Mouse (Mus musculus): ENCODE measurements around the gene Gm20388. TPM values are rescaled to one million over a fixed set of nuclear protein-coding genes. Genes with fewer than 3 reads are reported as not detected.

Gene Gm20388
- polyA plus RNA-seq, 1 experiment, result not detected

- Histone ChIP-seq H3K4me3 (ENCODE audit: insufficient read depth, low read depth, low read length) (no peak overlapping the region), H3K27ac (ENCODE audit: insufficient read depth, low read depth, low read length) (no peak overlapping the region), H3K4me1 (ENCODE audit: control insufficient read depth, insufficient read depth, low read length) (peaks cover 3% of the 10 kb centered on the region)
- WGBS, result 4% methylated on average over 48 of the region's 48 CpGs
- TF ChIP-seq CTCF (IDR thresholded peaks at IDR 0.05; ENCODE audit: insufficient read depth, low read depth, low read length) (peak; percentile 4; the same call in 1 of the 2 replicates), POLR2A (IDR thresholded peaks at IDR 0.05; ENCODE audit: insufficient read depth, low read depth, low read length) (no peak)
Measured at GRCm38 (mm10) chr8:121073174-121074107, 1162.8 kb downstream of the Gm20388 start.

GRCm38 (mm10) chr8:121074108-121074847 lies 1163.6 kb downstream of the Gm20388 start:
- Histone ChIP-seq H3K4me3 (ENCODE audit: insufficient read depth, low read depth, low read length) (no peak overlapping the region), H3K4me1 (ENCODE audit: control insufficient read depth, insufficient read depth, low read length) (peaks cover 3% of the 10 kb centered on the region), H3K27ac (ENCODE audit: insufficient read depth, low read depth, low read length) (no peak overlapping the region)
- TF ChIP-seq POLR2A (IDR thresholded peaks at IDR 0.05; ENCODE audit: insufficient read depth, low read depth, low read length) (no peak), CTCF (IDR thresholded peaks at IDR 0.05; ENCODE audit: insufficient read depth, low read depth, low read length) (no peak)
- 10% methylated on average over 15 of the region's 15 CpGs for WGBS

GRCm38 (mm10) chr8:121074848-121075145 lies 1164.2 kb downstream of the Gm20388 start:
- no peak overlapping the region for H3K4me3 ChIP-seq (ENCODE audit: insufficient read depth, low read depth, low read length)
- H3K4me1 ChIP-seq (ENCODE audit: control insufficient read depth, insufficient read depth, low read length), result peaks cover 3% of the 10 kb centered on the region
- whole genome bisulfite sequencing, result 3% methylated on average over 10 of the region's 10 CpGs
- H3K27ac ChIP-seq (ENCODE audit: insufficient read depth, low read depth, low read length), result no peak overlapping the region
- TF ChIP-seq CTCF (IDR thresholded peaks at IDR 0.05; ENCODE audit: insufficient read depth, low read depth, low read length) (no peak), POLR2A (IDR thresholded peaks at IDR 0.05; ENCODE audit: insufficient read depth, low read depth, low read length) (no peak)

GRCm38 (mm10) chr8:121075936-121076335 lies 1165.3 kb downstream of the Gm20388 start:
- no peak overlapping the region for H3K4me3 ChIP-seq (ENCODE audit: insufficient read depth, low read depth, low read length)
- no peak for TF ChIP-seq CTCF (IDR thresholded peaks at IDR 0.05; ENCODE audit: insufficient read depth, low read depth, low read length)
- TF ChIP-seq POLR2A (IDR thresholded peaks at IDR 0.05; ENCODE audit: insufficient read depth, low read depth, low read length), result no peak
- WGBS, result 6% methylated on average over 13 of the region's 13 CpGs
- H3K27ac ChIP-seq (ENCODE audit: insufficient read depth, low read depth, low read length), result no peak overlapping the region
- no peaks in the 10 kb centered on the region; the same call in none of the 2 replicates for H3K4me1 ChIP-seq (ENCODE audit: control insufficient read depth, insufficient read depth, low read length)

- no peaks in the 10 kb centered on the region; the same call in none of the 2 replicates for H3K4me1 ChIP-seq (ENCODE audit: control insufficient read depth, insufficient read depth, low read length)
- H3K27ac ChIP-seq (ENCODE audit: insufficient read depth, low read depth, low read length), result no peak overlapping the region
- H3K4me3 ChIP-seq (ENCODE audit: insufficient read depth, low read depth, low read length), result no peak overlapping the region
- 9% methylated on average over 7 of the region's 7 CpGs for WGBS
- no peak for TF ChIP-seq POLR2A (IDR thresholded peaks at IDR 0.05; ENCODE audit: insufficient read depth, low read depth, low read length)
- no peak for TF ChIP-seq CTCF (IDR thresholded peaks at IDR 0.05; ENCODE audit: insufficient read depth, low read depth, low read length)
Measured at GRCm38 (mm10) chr8:121076555-121076954, 1165.9 kb downstream of the Gm20388 start.

- Histone ChIP-seq H3K27ac (ENCODE audit: insufficient read depth, low read depth, low read length) (no peak overlapping the region), H3K4me3 (ENCODE audit: insufficient read depth, low read depth, low read length) (no peak overlapping the region), H3K4me1 (ENCODE audit: control insufficient read depth, insufficient read depth, low read length) (peaks cover 9% of the 10 kb centered on the region)
- no peak for TF ChIP-seq POLR2A (IDR thresholded peaks at IDR 0.05; ENCODE audit: insufficient read depth, low read depth, low read length)
- no peak for TF ChIP-seq CTCF (IDR thresholded peaks at IDR 0.05; ENCODE audit: insufficient read depth, low read depth, low read length)
- WGBS, result 3% methylated on average over 14 of the region's 14 CpGs
Measured at GRCm38 (mm10) chr8:121078721-121079120, 1168.1 kb downstream of the Gm20388 start.

GRCm38 (mm10) chr8:121079201-121079600 lies 1168.6 kb downstream of the Gm20388 start:
- WGBS, result 9% methylated on average over 7 of the region's 7 CpGs
- H3K27ac ChIP-seq (ENCODE audit: insufficient read depth, low read depth, low read length), result no peak overlapping the region
- no peak overlapping the region for H3K4me3 ChIP-seq (ENCODE audit: insufficient read depth, low read depth, low read length)
- no peak for TF ChIP-seq POLR2A (IDR thresholded peaks at IDR 0.05; ENCODE audit: insufficient read depth, low read depth, low read length)
- no peak for TF ChIP-seq CTCF (IDR thresholded peaks at IDR 0.05; ENCODE audit: insufficient read depth, low read depth, low read length)
- H3K4me1 ChIP-seq (ENCODE audit: control insufficient read depth, insufficient read depth, low read length), result peaks cover 12% of the 10 kb centered on the region

GRCm38 (mm10) chr8:121079944-121080343 lies 1169.3 kb downstream of the Gm20388 start:
- peaks cover 20% of the 10 kb centered on the region for H3K4me1 ChIP-seq (ENCODE audit: control insufficient read depth, insufficient read depth, low read length)
- WGBS, result 8% methylated on average over 12 of the region's 12 CpGs
- TF ChIP-seq POLR2A (IDR thresholded peaks at IDR 0.05; ENCODE audit: insufficient read depth, low read depth, low read length) (no peak), CTCF (IDR thresholded peaks at IDR 0.05; ENCODE audit: insufficient read depth, low read depth, low read length) (no peak)
- H3K4me3 ChIP-seq (ENCODE audit: insufficient read depth, low read depth, low read length), result no peak overlapping the region
- no peak overlapping the region for H3K27ac ChIP-seq (ENCODE audit: insufficient read depth, low read depth, low read length)

Measured in olfactory bulb, adult 2 months (tissue).